Mouse (Mus musculus): ENCODE measurements at regions not wholly inside any gene's neighbourhood (a gene's known extent, or its start where the extent isn't known, plus 50 kb on each side); places are given as distances from the start of the nearest gene placed in this dataset.

DNA sequence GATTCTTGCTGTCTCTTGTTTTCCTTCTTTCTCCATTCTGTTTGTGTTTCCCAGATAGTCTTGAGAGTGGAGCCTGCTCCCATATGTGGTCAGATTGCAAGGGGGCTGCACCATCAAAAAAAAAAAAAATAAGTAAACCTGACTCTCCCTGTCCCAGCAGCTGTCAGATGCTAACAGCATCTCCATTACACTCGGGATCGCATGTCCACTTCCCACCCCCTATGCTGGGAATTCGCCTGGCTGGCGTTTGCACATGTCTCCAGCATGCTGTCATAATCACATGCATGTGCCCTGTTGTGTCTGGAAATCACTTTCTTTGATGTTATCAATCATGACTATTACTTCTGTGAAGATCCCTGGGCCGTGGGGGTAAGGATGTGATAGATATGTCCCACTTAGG, 179.1 kb downstream of the Ajap1 start:
- TF ChIP-seq GATA1 (IDR thresholded peaks at IDR 0.05; ENCODE audit: borderline replicate concordance, low read length) = no peak
- no peak for TF ChIP-seq TAL1 (conservative IDR thresholded peaks at IDR 0.05; ENCODE audit: low read depth, low read length)
- TF ChIP-seq CTCF (IDR thresholded peaks at IDR 0.05; ENCODE audit: low read depth, low read length) = no peak
- no peak for TF ChIP-seq GATA2 (IDR thresholded peaks at IDR 0.05; ENCODE audit: borderline replicate concordance, low read depth, low read length)

All from G1E (cell line).